Mouse (Mus musculus) lung, embryonic 15.5 days (tissue): ENCODE results near the gene Palld. TPM values are rescaled to one million over a fixed set of nuclear protein-coding genes. Genes with fewer than 3 reads are reported as not detected.

Experiments
- ATAC-seq: fragments of 200-750 bp; cut with Nextera tagmentation; 2 replicates; pipeline ENCODE4 v1.8.0; 2017; ENCODE audit warnings: moderate number of reproducible peaks, borderline replicate concordance; ENCODE audit not compliant: low FRiP score, low TSS enrichment; ENCODE audit errors: extremely low read depth
- H3K27ac ChIP-seq: fragments of 300-500 bp; sonication (generic); 2 replicates; pipeline ENCODE4 v1.5.1; 2015; ENCODE audit warnings: moderate library complexity, mild to moderate bottlenecking, inconsistent platforms
- H3K27me3 ChIP-seq: fragments of 300-500 bp; sonication (generic); 2 replicates; pipeline ENCODE4 v1.6.1; 2015; ENCODE audit warnings: inconsistent platforms
- H3K36me3 ChIP-seq: fragments of 300-500 bp; sonication (generic); 2 replicates; pipeline ENCODE4 v1.6.1; 2015; ENCODE audit warnings: inconsistent platforms
- H3K4me1 ChIP-seq: fragments of 300-500 bp; sonication (generic); 2 replicates; pipeline ENCODE4 v1.6.1; 2015; ENCODE audit warnings: inconsistent platforms
- H3K4me2 ChIP-seq: fragments of 300-500 bp; sonication (generic); 2 replicates; pipeline ENCODE4 v1.6.1; 2015; ENCODE audit warnings: inconsistent platforms, mild to moderate bottlenecking, moderate library complexity
- H3K4me3 ChIP-seq: fragments of 300-500 bp; sonication (generic); 2 replicates; pipeline ENCODE4 v1.5.1; 2015; ENCODE audit warnings: mild to moderate bottlenecking, inconsistent platforms
- H3K9ac ChIP-seq: fragments of 300-500 bp; sonication (generic); 2 replicates; pipeline ENCODE4 v1.6.1; 2015; ENCODE audit warnings: inconsistent platforms
- H3K9me3 ChIP-seq: fragments of 300-500 bp; sonication (generic); 2 replicates; pipeline ENCODE4 v1.6.1; 2016; ENCODE audit warnings: inconsistent platforms
- WGBS: fragments of 180-500 bp; shearing (Covaris S2); methylation state at CpG from one replicate; pipeline ENCODE4 v1.1.7; 2015; 5-methylcytosine and 5-hydroxymethylcytosine counted together
- polyA plus RNA-seq: library from polyadenylated mRNA; unstranded; fragments of >200 nt; fragmentation: Nextera tagmentation; extraction: Ambion mirVana; gene quantifications from 2 replicates; pipeline ENCODE4 v1.2.1, GENCODE M21; 2015

The Palld gene
- polyA plus RNA-seq, 1 experiment from 2014 or later = 96.5 TPM

DNA sequence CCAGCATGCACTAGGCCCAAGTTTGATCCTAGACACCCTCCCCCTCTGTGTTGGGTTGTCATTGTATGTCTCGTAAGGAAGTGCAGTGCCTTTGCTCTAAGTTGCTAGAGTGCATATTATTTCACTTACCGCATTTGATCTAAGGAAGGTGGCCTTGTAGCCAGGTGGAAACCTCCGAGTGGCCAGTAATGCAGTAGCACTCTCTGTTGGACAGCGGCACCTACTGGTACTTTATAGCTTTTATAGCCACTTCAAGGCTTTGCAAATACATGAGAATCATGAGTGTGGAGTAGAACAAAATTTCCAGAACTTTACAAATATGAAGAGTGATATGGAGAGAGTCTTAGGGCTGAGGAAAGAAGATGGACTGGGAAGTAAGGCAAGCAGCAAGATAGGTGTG, 403.5 kb downstream of the Palld start:
- WGBS = 47% methylated on average over 4 of the region's 4 CpGs
- no peak overlapping the region for H3K9ac ChIP-seq
- no peak; the same call in 1 of the 2 replicates for ATAC-seq
- H3K27ac ChIP-seq = no peak overlapping the region
- no peaks in the 10 kb centered on the region for H3K4me1 ChIP-seq
- H3K9me3 ChIP-seq = no peaks in the 10 kb centered on the region
- H3K4me3 ChIP-seq = no peak overlapping the region
- peaks cover 5% of the 10 kb centered on the region; the same call in 1 of the 2 replicates for H3K36me3 ChIP-seq
- no peak overlapping the region for H3K4me2 ChIP-seq
- no peaks in the 10 kb centered on the region for H3K27me3 ChIP-seq

DNA sequence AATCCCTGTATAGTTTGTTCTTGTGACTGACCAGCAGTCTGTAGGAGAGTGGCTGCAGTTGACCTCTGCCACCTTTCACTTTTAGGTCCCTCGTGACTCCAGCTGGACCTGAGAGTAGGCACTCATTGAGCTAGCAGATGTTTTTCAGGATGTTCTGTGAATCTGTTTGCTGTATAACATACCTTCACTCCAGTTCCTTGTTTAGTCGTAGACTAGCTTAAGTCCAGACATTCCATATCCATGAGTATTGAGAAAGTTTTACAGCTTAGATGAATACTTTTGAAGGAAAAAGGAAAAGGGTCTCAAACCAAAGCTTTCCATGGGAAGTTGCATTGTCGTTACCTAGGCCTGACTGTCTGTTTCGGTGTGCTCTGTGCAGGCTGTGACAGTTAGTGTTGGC, 405.4 kb downstream of the Palld start:
- Histone ChIP-seq H3K4me2 (no peak overlapping the region), H3K9me3 (no peaks in the 10 kb centered on the region), H3K27me3 (no peaks in the 10 kb centered on the region), H3K4me3 (no peak overlapping the region), H3K4me1 (no peaks in the 10 kb centered on the region), H3K9ac (no peak overlapping the region), H3K36me3 (0 out of 2 replicates have a peak, but pooled peaks cover 10% of the 10 kb centered on the region), H3K27ac (no peak overlapping the region)
- ATAC-seq = no peak
- 72% methylated on average over 4 of the region's 4 CpGs for WGBS

DNA sequence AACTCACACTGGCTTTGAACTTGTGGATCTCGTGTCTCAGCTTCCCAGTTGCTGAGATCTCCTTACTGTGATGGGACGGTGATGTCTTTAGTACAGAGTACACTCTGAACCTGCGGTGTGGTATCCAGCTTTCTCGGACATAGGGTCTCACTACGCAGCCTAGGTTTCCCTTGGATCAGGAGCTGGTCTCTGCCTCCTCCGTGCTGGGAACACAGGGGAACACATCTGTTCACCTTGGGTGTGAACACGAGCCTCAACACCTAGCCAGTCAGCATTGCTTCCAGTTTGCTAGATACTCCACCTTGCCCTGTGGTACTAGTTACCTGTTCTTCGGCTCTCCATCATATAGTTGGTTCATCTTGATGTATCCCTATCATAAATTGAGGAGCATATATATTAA, 413.9 kb downstream of the Palld start:
- Histone ChIP-seq H3K4me2 (peak overlapping the region; percentile 63), H3K4me1 (peaks cover 4% of the 10 kb centered on the region; the same call in 1 of the 2 replicates), H3K27ac (no peak overlapping the region), H3K36me3 (0 out of 2 replicates have a peak, but pooled peaks cover 5% of the 10 kb centered on the region), H3K27me3 (no peaks in the 10 kb centered on the region), H3K9me3 (no peaks in the 10 kb centered on the region), H3K4me3 (peak overlapping the region; percentile 65), H3K9ac (no peak overlapping the region)
- no peak for ATAC-seq
- WGBS = 90% methylated on average over 8 of the region's 8 CpGs

DNA sequence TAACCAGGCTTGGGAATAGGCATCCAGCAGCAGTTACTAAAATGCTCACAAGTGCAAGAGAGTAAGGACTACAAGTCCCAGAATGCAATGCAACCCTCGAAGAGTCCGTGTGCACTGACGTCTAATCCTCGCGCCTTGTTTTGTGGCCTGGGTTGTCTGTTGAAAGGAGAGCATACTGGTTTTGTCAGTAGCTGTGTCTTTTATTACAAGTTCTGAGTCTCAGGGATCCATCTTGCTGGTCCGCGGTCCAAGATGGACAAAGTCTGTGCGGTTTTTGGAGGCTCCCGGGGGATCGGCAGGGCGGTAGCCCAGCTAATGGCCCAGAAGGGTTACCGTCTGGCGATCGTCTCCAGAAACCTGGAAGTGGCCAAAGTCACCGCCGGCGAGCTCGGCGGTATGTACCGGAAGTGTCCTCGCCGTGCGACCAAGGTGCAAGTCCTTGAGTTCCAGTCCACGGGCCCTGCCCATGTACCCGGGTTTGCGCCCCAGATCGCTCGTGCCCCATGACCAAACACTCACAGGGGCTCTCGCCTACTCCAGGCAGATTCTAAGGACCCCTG, 414.8 kb downstream of the Palld start, which contains the start of gene Cbr4:
Cbr4 (plus strand) TSS at position 138 of the 560 bp plus-strand sequence.
- Histone ChIP-seq H3K4me1 (peaks cover 4% of the 10 kb centered on the region; the same call in 1 of the 2 replicates), H3K9ac (peak within 1 kb of the TSS; percentile 65), H3K27me3 (no peaks in the 10 kb centered on the region), H3K9me3 (no peaks in the 10 kb centered on the region), H3K4me3 (peak within 1 kb of the TSS; percentile 65), H3K27ac (peak within 1 kb of the TSS; percentile 95), H3K4me2 (peak within 1 kb of the TSS; percentile 63), H3K36me3 (0 out of 2 replicates have a peak, but pooled peaks cover under 1% of the 10 kb centered on the region)
- WGBS = under 1% methylated on average over 29 of the region's 29 CpGs
- peak; percentile 93 for ATAC-seq

DNA sequence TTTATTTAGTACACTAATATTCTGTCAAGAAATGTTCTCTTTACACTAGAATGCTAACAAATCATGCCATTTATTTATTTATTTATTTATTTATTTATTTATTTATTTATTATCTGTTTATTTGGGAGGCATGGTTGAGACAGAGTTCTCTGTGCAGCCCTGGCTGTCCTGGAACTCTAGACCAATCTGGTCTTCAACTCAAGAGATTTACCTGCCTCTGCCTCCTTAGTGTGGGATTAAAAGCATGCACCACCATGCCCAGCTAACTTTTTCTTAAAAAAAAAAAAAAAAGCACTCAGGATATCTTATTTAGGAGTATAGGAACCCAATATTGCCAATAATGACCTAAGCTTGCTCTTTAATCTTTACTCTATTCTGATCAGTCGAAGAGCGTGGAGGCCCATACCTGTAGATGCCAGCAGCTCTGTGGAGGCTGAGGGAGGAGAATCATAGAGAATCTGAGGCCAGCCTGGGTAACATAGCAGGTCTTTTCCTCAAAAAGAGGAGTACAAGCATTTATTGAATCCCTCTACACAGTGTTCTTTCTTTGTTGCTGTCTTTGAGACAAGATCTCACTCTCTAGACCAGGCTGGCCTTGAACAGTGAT, 415.5 kb downstream of the Palld start:
- WGBS = 97% methylated on average over 2 of the region's 2 CpGs

DNA sequence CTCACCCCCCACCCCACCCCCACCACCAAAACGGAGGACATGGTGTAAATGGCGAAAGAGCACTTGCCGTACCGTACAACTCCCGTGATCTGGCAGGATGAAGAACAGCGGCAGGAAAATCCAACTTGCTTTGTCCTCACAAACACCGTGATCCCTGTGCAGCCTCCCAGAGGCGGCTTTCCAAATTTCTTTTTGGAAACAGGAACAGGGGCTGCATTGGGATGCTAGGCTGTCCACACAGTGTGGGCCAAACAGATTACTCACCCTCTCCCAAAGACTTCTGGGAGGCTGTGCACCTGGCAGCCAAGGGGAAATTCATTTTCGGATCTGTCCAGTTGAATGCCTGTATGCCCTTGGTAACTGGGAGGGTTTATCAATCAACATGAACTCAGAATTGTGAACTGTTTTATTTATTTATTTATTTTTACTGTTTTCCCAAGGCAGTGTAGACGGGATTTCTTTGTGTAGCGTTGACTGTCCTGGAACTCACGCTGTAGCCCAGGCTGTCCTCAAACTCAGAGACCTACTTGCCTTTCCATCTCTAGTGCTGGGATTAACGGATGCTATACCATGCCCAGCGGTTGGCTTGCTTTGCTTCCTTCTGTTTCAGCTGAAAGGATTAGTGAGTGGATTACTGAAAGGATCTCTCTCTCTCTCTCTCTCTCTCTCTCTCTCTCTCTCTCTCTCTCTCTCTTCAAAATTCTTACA, 422.1 kb downstream of the Palld start:
- no peak overlapping the region for H3K4me2 ChIP-seq
- no peak for ATAC-seq
- no peak overlapping the region for H3K9ac ChIP-seq
- no peaks in the 10 kb centered on the region for H3K9me3 ChIP-seq
- no peaks in the 10 kb centered on the region for H3K27me3 ChIP-seq
- no peaks in the 10 kb centered on the region for H3K36me3 ChIP-seq
- peaks cover 10% of the 10 kb centered on the region for H3K4me1 ChIP-seq
- H3K27ac ChIP-seq = no peak overlapping the region
- 86% methylated on average over 14 of the region's 14 CpGs for WGBS
- H3K4me3 ChIP-seq = no peak overlapping the region

More for the DNA sequence above, 415.5 kb downstream of the Palld start:
- Histone ChIP-seq H3K9ac (no peak overlapping the region), H3K36me3 (no peaks in the 10 kb centered on the region), H3K4me2 (peak overlapping the region; percentile 63; the same call in 1 of the 2 replicates), H3K27ac (peak overlapping the region; percentile 95; the same call in 1 of the 2 replicates), H3K9me3 (no peaks in the 10 kb centered on the region), H3K4me3 (peak overlapping the region; percentile 65; the same call in 1 of the 2 replicates), H3K4me1 (peaks cover 4% of the 10 kb centered on the region; the same call in 1 of the 2 replicates), H3K27me3 (no peaks in the 10 kb centered on the region)
- no peak; the same call in 1 of the 2 replicates for ATAC-seq

DNA sequence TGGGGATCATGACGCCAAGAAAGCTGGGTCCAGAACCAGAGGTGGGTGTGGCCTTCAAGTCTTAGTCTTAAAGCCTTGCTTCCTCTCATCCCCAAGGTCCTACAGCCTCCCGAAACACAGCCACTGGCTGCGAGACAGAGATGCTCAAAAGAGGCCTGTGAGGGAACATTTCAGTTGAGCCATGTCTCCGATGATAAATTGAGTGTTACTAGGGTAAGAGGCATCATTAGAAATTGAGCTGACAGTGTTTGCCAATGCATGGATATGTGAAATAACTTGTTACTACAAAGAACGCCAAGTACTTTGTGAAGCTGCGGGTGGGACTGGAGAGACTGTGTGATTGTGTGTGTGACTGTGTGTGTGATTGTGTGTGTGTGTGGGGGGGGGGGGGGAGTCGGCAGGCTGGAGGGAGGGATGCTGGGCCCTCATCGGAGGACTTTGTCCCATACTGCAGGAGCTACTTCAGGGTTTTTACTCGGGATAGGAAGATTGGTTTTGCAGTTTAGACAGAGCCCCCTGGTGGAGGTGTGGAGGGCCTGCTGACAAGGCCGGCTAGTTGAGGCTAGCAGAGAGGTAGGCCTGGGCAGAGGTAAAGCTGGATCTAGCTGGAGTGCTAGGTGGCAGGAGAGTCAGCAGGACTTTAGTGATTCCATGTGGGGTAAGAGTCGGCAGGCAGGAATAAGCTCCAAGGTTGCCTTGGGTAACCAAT, 422.8 kb downstream of the Palld start:
- no peak overlapping the region for H3K9ac ChIP-seq
- no peak overlapping the region for H3K27ac ChIP-seq
- H3K9me3 ChIP-seq = no peaks in the 10 kb centered on the region
- H3K4me3 ChIP-seq = no peak overlapping the region
- 35% methylated on average over 11 of the region's 11 CpGs for WGBS
- H3K36me3 ChIP-seq = no peaks in the 10 kb centered on the region
- ATAC-seq = peak; percentile 60; the same call in 1 of the 2 replicates
- H3K4me2 ChIP-seq = no peak overlapping the region
- peaks cover 10% of the 10 kb centered on the region for H3K4me1 ChIP-seq
- H3K27me3 ChIP-seq = no peaks in the 10 kb centered on the region

DNA sequence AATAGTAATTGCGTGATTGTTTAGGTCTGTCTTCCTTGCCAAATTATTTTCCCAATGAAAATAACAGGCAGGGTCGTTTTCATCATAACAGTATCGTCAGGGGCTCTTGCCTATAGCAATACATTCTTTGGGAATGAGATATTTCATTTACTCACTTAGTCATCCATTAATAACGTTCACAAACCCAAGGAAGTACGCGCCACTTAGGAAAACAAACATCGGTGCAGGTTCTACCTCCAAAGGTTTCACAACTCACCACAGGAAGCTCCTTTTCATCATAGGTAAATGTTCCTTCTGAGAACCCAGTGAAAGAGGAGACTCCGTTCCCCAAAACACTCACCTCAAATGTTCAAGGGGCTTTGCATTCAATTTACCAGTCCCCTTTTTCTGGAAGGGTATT, 423.7 kb downstream of the Palld start:
- H3K27ac ChIP-seq = 0 out of 2 replicates have a peak overlapping the region, but pooled peaks have one; percentile 15

DNA sequence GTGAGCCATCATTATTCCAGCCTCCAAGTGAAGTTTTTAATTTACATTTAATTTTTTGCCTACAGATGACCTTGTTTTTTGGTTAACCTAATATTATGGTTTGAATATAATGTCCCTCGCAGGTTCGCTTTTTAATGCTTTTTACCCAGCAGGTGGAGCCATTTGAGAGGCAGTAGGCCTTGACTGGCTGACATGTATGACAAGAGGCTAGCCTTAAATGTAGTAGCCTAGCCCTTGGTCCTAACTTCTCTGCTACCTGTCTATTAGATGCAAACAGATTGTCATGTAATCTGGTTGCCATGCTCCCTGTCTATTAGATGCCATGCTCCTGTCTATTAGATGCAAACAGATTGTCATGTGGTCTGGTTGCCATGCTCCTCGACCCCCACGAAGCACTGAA, 424.3 kb downstream of the Palld start:
- Histone ChIP-seq H3K4me1 (peaks cover 10% of the 10 kb centered on the region), H3K36me3 (no peaks in the 10 kb centered on the region), H3K4me3 (no peak overlapping the region), H3K27me3 (no peaks in the 10 kb centered on the region), H3K4me2 (no peak overlapping the region), H3K9ac (no peak overlapping the region), H3K9me3 (no peaks in the 10 kb centered on the region), H3K27ac (no peak overlapping the region)
- ATAC-seq = no peak
- 82% methylated on average over 4 of the region's 4 CpGs for WGBS

More for the DNA sequence above, 423.7 kb downstream of the Palld start:
- Histone ChIP-seq H3K4me1 (peaks cover 10% of the 10 kb centered on the region), H3K9ac (no peak overlapping the region), H3K27me3 (no peaks in the 10 kb centered on the region), H3K4me3 (no peak overlapping the region), H3K4me2 (no peak overlapping the region), H3K36me3 (no peaks in the 10 kb centered on the region), H3K9me3 (no peaks in the 10 kb centered on the region)
- 50% methylated on average over 8 of the region's 8 CpGs for WGBS
- no peak for ATAC-seq

DNA sequence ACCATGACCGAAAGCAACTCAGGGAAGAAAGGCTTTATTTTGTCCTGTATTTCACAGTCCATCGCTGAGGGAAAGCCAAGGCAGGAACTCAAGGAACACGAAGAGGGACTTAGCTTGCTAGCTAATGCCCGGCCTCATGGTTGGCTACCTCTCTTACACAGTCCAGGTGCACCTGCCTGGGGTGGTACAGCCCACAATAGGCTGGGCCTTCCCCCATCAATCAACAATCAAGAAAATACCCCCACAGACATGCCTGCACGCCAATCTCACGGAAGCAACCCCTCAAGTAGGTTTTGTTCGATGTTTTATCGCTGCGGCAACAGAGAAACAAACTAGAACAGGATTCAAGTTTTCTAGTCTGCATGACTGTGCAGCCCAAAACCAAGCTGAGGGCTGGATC, 426.3 kb downstream of the Palld start:
- Histone ChIP-seq H3K27me3 (no peaks in the 10 kb centered on the region), H3K9me3 (no peaks in the 10 kb centered on the region), H3K4me1 (peaks cover 10% of the 10 kb centered on the region), H3K9ac (no peak overlapping the region), H3K4me2 (no peak overlapping the region), H3K36me3 (no peaks in the 10 kb centered on the region), H3K4me3 (no peak overlapping the region), H3K27ac (no peak overlapping the region)
- 74% methylated on average over 9 of the region's 9 CpGs for WGBS
- no peak for ATAC-seq

DNA sequence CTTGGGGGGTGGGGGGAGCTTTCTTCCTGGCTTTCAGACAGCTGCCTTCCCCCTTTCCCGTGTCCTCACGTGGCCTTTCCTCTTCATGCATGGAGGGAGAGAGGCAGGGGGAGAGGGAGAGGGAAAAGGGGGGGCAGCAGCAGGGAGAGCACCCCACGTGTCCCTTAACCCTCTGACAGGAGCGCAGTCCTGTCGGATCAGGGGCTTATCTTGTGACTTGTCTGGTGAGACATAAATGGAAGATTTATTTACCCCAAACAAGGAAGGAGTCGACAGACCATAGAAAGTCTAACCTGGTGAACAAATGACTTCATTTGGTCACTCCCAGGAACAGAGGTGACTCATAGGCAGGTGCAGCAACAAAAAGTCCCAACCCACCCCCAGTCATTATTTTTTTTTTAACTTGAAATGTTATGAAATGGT, 427.2 kb downstream of the Palld start:
- WGBS = 35% methylated on average over 6 of the region's 6 CpGs
- Histone ChIP-seq H3K9ac (no peak overlapping the region), H3K36me3 (no peaks in the 10 kb centered on the region), H3K4me2 (no peak overlapping the region), H3K4me1 (peaks cover 10% of the 10 kb centered on the region), H3K27me3 (no peaks in the 10 kb centered on the region), H3K9me3 (no peaks in the 10 kb centered on the region), H3K27ac (no peak overlapping the region), H3K4me3 (no peak overlapping the region)
- ATAC-seq = no peak
